Mouse (Mus musculus) lung, postnatal 0 days (tissue): ENCODE measurements at regions not wholly inside any gene's neighbourhood (a gene's known extent, or its start where the extent isn't known, plus 50 kb on each side); places are given as distances from the start of the nearest gene placed in this dataset.

ENCODE experiments used
- CTCF ChIP-seq: IDR thresholded peaks from 2 replicates; pipeline ENCODE4 v1.5.1; 2016; ENCODE audit warnings: antibody characterized with exemption, mild to moderate bottlenecking
- EP300 ChIP-seq: IDR thresholded peaks from 2 replicates; pipeline ENCODE4 v1.6.1; 2016; ENCODE audit warnings: antibody characterized with exemption, mild to moderate bottlenecking, control low read depth

DNA sequence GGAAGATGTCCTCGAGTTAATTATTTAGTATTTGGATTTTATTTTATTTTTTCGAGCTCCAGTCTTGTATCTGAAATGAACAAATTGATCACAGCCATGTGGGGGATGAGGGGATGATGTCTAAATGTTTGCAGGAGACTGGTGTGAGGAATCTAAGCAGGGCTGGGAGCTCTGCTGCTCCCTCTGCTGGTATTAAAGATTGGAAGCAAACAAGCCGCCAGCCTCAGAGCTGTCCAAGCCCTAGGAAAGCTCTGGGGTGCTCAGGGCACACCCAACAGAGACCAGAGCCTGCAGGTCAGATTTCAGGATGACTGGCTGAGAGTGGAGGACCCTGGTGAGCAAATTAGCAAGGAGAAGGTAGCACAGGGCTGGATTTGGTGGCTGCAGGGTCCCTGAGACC is 330.4 kb downstream of the Fut8 start:
- TF ChIP-seq CTCF (peak; percentile 77), EP300 (no peak)
